Mouse (Mus musculus) midbrain, embryonic 15.5 days (tissue): ENCODE data around the gene Fam98b. TPM values are rescaled to one million over a fixed set of nuclear protein-coding genes. Genes with fewer than 3 reads are reported as not detected.

ENCODE experiments used
- ATAC-seq: fragments of 200-750 bp; cut with Nextera tagmentation; replicated peaks from 2 replicates; pipeline ENCODE4 v1.8.0; 2017; ENCODE audit warnings: moderate TSS enrichment
- H3K27ac ChIP-seq: fragments of 300-500 bp; sonication (generic); 2 replicates; pipeline ENCODE4 v1.5.1; 2015; ENCODE audit warnings: mild to moderate bottlenecking, inconsistent platforms
- H3K27me3 ChIP-seq: fragments of 300-500 bp; sonication (generic); replicated peaks from 2 replicates; pipeline ENCODE4 v1.6.1; 2015; ENCODE audit warnings: inconsistent platforms
- H3K36me3 ChIP-seq: fragments of 300-500 bp; sonication (generic); replicated peaks from 2 replicates; pipeline ENCODE4 v1.6.1; 2015; ENCODE audit warnings: inconsistent platforms
- H3K4me1 ChIP-seq: fragments of 300-500 bp; sonication (generic); 2 replicates; pipeline ENCODE4 v1.6.1; 2015; ENCODE audit warnings: inconsistent platforms
- H3K4me2 ChIP-seq: fragments of 300-500 bp; sonication (generic); 2 replicates; pipeline ENCODE4 v1.6.1; 2015; ENCODE audit warnings: inconsistent platforms, mild to moderate bottlenecking, moderate library complexity
- H3K4me3 ChIP-seq: fragments of 300-500 bp; sonication (generic); 2 replicates; pipeline ENCODE4 v1.5.1; 2015; ENCODE audit warnings: mild to moderate bottlenecking, inconsistent platforms
- H3K9ac ChIP-seq: fragments of 300-500 bp; sonication (generic); 2 replicates; pipeline ENCODE4 v1.6.1; 2015; ENCODE audit warnings: mild to moderate bottlenecking, inconsistent platforms
- H3K9me3 ChIP-seq: fragments of 300-500 bp; sonication (generic); 2 replicates; pipeline ENCODE4 v1.6.1; 2016; ENCODE audit warnings: inconsistent platforms
- WGBS: fragments of 180-500 bp; shearing (Covaris S2); methylation state at CpG from one replicate; pipeline ENCODE4 v1.1.7; 2015; ENCODE audit warnings: mixed read lengths; 5-methylcytosine and 5-hydroxymethylcytosine counted together
- polyA plus RNA-seq: library from polyadenylated mRNA; unstranded; fragments of >200 nt; fragmentation: Nextera tagmentation; extraction: Ambion mirVana; gene quantifications from 2 replicates; pipeline ENCODE4 v1.2.1, GENCODE M21; 2015

The Fam98b gene
- polyA plus RNA-seq, 1 experiment from 2014 or later, result 15.1 TPM

- Histone ChIP-seq H3K27me3 (peaks cover 3% of the 10 kb centered on the region; the same call in 1 of the 2 replicates), H3K9me3 (no peaks in the 10 kb centered on the region), H3K36me3 (no peaks in the 10 kb centered on the region), H3K4me3 (no peak overlapping the region), H3K4me1 (peaks cover 17% of the 10 kb centered on the region), H3K4me2 (0 out of 2 replicates have a peak overlapping the region, but pooled peaks have one; percentile 9), H3K9ac (no peak overlapping the region; the same call in 1 of the 2 replicates), H3K27ac (no peak overlapping the region)
- WGBS, result 4% methylated on average over 13 of the region's 13 CpGs
- peak; percentile 82 for ATAC-seq
Measured at GRCm38 (mm10) chr2:117231257-117231656, 18.3 kb upstream of the Fam98b start.

DNA sequence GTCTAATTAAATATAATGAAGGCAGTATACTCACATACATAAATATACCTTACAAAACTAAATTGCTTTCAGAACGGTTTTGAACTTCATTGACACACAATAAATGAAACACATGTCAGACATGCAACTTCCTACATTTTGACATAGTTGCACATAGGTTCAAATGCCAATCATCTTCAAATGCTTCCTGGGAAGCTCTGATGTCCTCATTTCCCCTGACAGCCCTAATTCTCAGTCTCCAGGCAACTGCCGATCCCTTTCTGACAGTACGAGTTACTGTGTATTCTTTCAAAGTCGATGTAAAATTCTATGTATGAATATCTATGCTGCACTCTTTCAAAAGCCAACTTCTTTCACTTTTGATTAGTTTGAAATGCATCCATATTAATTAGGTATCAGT is 7.6 kb upstream of the Fam98b start:
- 75% methylated on average over 4 of the region's 4 CpGs for WGBS
- H3K36me3 ChIP-seq, result no peaks in the 10 kb centered on the region
- H3K4me2 ChIP-seq, result no peak overlapping the region
- H3K9ac ChIP-seq, result no peak overlapping the region
- no peaks in the 10 kb centered on the region for H3K27me3 ChIP-seq
- no peaks in the 10 kb centered on the region for H3K4me1 ChIP-seq
- H3K27ac ChIP-seq, result no peak overlapping the region
- no peak for ATAC-seq
- H3K9me3 ChIP-seq, result no peaks in the 10 kb centered on the region
- H3K4me3 ChIP-seq, result no peak overlapping the region

DNA sequence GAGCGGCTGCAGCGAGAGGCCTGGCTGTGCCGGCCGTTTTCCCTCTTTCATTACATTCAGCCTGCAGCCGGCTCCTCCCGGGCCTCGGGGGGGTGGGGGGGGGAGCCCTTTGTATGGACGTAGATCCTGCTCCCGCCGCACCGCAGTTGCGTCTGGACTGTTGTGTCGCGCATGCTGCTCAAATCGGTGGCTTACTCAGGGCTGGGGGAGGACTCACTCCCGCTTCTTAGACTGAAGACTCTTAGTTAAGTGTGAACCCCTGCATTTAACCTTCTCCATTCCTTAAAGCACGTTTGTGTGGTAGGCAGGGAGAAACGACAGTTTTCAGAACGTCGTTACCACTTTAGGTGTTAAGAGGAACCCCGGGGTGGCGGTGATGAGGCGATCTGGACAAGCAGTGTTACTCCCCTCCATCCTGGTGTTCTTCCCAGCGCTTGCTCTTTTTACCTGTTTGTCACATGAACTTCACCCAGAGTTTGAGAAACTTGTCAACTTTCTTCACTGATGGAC is 517 bp downstream of the Fam98b start:
- Histone ChIP-seq H3K4me1 (peaks cover 16% of the 10 kb centered on the region), H3K27ac (peak overlapping the region; percentile 91), H3K4me2 (peak overlapping the region; percentile 80), H3K36me3 (no peaks in the 10 kb centered on the region), H3K4me3 (peak overlapping the region; percentile 66), H3K9me3 (no peaks in the 10 kb centered on the region), H3K9ac (peak overlapping the region; percentile 93), H3K27me3 (0 out of 2 replicates have a peak, but pooled peaks cover 2% of the 10 kb centered on the region)
- 0% methylated on average over 24 of the region's 24 CpGs for WGBS
- peak; percentile 83 for ATAC-seq

GRCm38 (mm10) chr2:117255415-117255814 is 5.9 kb downstream of the Fam98b start:
- Histone ChIP-seq H3K4me3 (no peak overlapping the region), H3K27ac (no peak overlapping the region), H3K4me2 (no peak overlapping the region), H3K9ac (no peak overlapping the region), H3K9me3 (no peaks in the 10 kb centered on the region), H3K4me1 (peaks cover 13% of the 10 kb centered on the region), H3K36me3 (0 out of 2 replicates have a peak, but pooled peaks cover 6% of the 10 kb centered on the region), H3K27me3 (no peaks in the 10 kb centered on the region)
- ATAC-seq, result no peak
- 88% methylated on average over 2 of the region's 2 CpGs for WGBS

DNA sequence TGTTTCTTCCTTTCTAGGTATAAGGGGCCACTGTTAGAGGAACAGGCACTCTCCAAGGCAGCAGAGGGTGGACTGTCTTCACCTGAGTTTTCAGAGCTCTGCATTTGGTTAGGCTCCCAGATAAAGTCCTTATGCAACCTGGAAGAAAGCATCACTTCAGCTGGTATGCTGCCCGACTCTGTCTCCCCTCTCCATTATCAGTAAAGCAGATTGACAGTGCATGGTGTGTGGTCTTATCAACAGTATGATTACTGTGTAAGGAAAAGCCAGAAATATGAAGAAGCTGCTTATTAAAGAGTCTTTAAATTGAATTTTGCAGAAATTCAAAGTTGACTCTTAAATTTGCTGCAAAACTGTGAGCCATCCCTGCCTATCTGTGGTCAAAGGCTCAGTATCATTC is 8.1 kb downstream of the Fam98b start:
- H3K4me1 ChIP-seq, result no peaks in the 10 kb centered on the region
- ATAC-seq, result no peak
- no peak overlapping the region for H3K27ac ChIP-seq
- no peaks in the 10 kb centered on the region for H3K27me3 ChIP-seq
- 85% methylated on average over 1 of the region's 1 CpGs for WGBS
- H3K9me3 ChIP-seq, result no peaks in the 10 kb centered on the region
- 0 out of 2 replicates have a peak, but pooled peaks cover 11% of the 10 kb centered on the region for H3K36me3 ChIP-seq
- no peak overlapping the region for H3K4me3 ChIP-seq
- H3K9ac ChIP-seq, result no peak overlapping the region
- H3K4me2 ChIP-seq, result no peak overlapping the region

DNA sequence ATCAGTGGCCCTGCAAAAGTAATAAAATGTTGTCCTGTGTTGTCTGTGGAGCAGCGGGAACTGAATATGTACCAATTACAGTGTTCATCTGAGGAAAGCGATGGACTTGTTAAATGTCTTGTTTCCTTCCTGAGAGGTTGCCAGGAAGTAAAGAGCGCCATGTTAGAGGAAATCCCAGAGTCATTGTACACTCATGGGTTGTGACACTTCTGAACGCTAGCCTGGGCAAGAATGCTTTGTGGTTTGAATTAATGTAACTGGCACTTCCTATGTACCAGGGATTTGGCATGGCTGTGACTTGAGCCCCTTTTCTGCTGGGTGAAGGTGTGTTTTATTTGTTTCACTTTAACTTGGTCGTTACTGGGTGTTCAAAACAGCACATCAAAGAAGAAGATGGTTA is 12.6 kb downstream of the Fam98b start:
- Histone ChIP-seq H3K4me2 (no peak overlapping the region), H3K9ac (no peak overlapping the region), H3K4me3 (no peak overlapping the region), H3K36me3 (peaks cover 20% of the 10 kb centered on the region), H3K27me3 (no peaks in the 10 kb centered on the region), H3K4me1 (no peaks in the 10 kb centered on the region), H3K9me3 (no peaks in the 10 kb centered on the region), H3K27ac (no peak overlapping the region)
- no peak for ATAC-seq
- 92% methylated on average over 5 of the region's 5 CpGs for WGBS

GRCm38 (mm10) chr2:117263786-117264408 is 14.4 kb downstream of the Fam98b start:
- no peaks in the 10 kb centered on the region for H3K27me3 ChIP-seq
- peak; percentile 83 for ATAC-seq

GRCm38 (mm10) chr2:117288291-117288690 is 38.8 kb downstream of the Fam98b start:
- Histone ChIP-seq H3K4me1 (no peaks in the 10 kb centered on the region), H3K4me3 (no peak overlapping the region), H3K27me3 (no peaks in the 10 kb centered on the region), H3K9ac (no peak overlapping the region), H3K36me3 (no peaks in the 10 kb centered on the region), H3K27ac (no peak overlapping the region), H3K4me2 (no peak overlapping the region), H3K9me3 (no peaks in the 10 kb centered on the region)
- WGBS, result 93% methylated on average over 7 of the region's 7 CpGs
- no peak for ATAC-seq

More at GRCm38 (mm10) chr2:117263786-117264408, 14.4 kb downstream of the Fam98b start:
- no peak overlapping the region for H3K27ac ChIP-seq
- H3K4me2 ChIP-seq, result no peak overlapping the region
- H3K4me3 ChIP-seq, result no peak overlapping the region
- peaks cover 24% of the 10 kb centered on the region for H3K36me3 ChIP-seq
- H3K9ac ChIP-seq, result no peak overlapping the region
- H3K9me3 ChIP-seq, result no peaks in the 10 kb centered on the region
- 74% methylated on average over 11 of the region's 11 CpGs for WGBS
- H3K4me1 ChIP-seq, result no peaks in the 10 kb centered on the region

GRCm38 (mm10) chr2:117299596-117300448 is 50.3 kb downstream of the Fam98b start:
- no peak for ATAC-seq
- Histone ChIP-seq H3K4me3 (no peak overlapping the region), H3K27me3 (no peaks in the 10 kb centered on the region), H3K36me3 (no peaks in the 10 kb centered on the region), H3K9me3 (no peaks in the 10 kb centered on the region), H3K9ac (no peak overlapping the region), H3K27ac (no peak overlapping the region), H3K4me1 (no peaks in the 10 kb centered on the region), H3K4me2 (no peak overlapping the region)
- 91% methylated on average over 16 of the region's 16 CpGs for WGBS

GRCm38 (mm10) chr2:117303391-117304350 is 54.1 kb downstream of the Fam98b start:
- Histone ChIP-seq H3K4me3 (no peak overlapping the region), H3K27me3 (no peaks in the 10 kb centered on the region), H3K27ac (no peak overlapping the region), H3K4me2 (no peak overlapping the region), H3K4me1 (no peaks in the 10 kb centered on the region), H3K9ac (no peak overlapping the region), H3K9me3 (no peaks in the 10 kb centered on the region), H3K36me3 (no peaks in the 10 kb centered on the region)
- no peak for ATAC-seq
- 91% methylated on average over 12 of the region's 12 CpGs for WGBS

DNA sequence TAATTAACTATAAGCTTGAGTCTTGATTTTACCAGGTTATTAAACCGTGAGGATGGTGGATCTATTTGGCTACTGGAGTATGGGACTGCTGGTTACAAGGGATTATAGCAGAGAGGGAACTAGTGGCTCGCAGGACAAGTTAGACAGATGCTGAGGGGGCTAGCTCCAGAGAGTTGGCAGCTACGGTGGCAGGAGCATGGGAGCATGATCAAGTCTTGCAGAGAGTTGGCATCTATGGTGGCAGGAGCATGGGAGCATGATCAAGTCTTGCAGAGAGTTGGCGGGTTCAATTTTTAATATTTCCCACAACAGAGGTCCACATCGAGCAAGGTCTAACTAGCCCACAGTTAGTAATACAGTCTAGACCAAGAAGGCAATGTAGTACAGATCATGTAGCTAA is 55.4 kb downstream of the Fam98b start:
- no peak overlapping the region for H3K27ac ChIP-seq
- WGBS, result 90% methylated on average over 5 of the region's 5 CpGs
- no peaks in the 10 kb centered on the region for H3K36me3 ChIP-seq
- H3K4me3 ChIP-seq, result no peak overlapping the region
- H3K9ac ChIP-seq, result no peak overlapping the region
- no peaks in the 10 kb centered on the region for H3K27me3 ChIP-seq
- no peaks in the 10 kb centered on the region for H3K9me3 ChIP-seq
- H3K4me1 ChIP-seq, result no peaks in the 10 kb centered on the region
- no peak overlapping the region for H3K4me2 ChIP-seq
- ATAC-seq, result no peak

DNA sequence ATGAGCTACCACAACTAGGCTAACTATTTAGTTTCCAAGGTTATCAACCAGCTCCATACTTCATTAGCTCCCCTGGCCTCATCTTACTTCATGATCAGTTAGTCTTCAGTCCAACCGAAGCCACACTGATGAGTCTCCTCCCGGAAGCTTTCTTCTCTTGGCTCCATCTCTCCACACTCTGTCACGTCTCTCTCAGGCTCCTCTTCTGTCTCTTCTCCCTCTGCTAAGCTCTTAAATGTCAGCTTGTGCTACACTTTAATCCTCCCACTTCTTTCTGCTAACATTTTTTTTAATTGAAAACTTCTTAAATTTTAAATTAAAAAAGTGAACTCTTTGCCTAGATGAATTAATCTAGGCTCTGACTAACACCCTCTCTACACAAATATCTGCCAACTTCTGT is 58.4 kb downstream of the Fam98b start:
- Histone ChIP-seq H3K9ac (no peak overlapping the region), H3K36me3 (no peaks in the 10 kb centered on the region), H3K27ac (no peak overlapping the region), H3K27me3 (no peaks in the 10 kb centered on the region), H3K4me3 (no peak overlapping the region), H3K4me1 (peaks cover 11% of the 10 kb centered on the region), H3K4me2 (no peak overlapping the region), H3K9me3 (no peaks in the 10 kb centered on the region)
- 91% methylated on average over 3 of the region's 3 CpGs for WGBS
- no peak for ATAC-seq
